Mouse (Mus musculus): ENCODE measurements around the gene Vmn1r211.
"Not testable (repeated sequence)": the region's sequence is repeated elsewhere in the genome, so short reads cannot be mapped to it uniquely, and the experiment has no call there.

- not testable (repeated sequence) for TF ChIP-seq CTCF (IDR thresholded peaks at IDR 0.05; ENCODE audit: insufficient read depth, low read length); POLR2A (IDR thresholded peaks at IDR 0.05; ENCODE audit: borderline replicate concordance, extremely low read depth, low read depth, low read length)
Observed at GRCm38 (mm10) chr13:22829395-22829794, 28.0 kb downstream of the Vmn1r211 start.

Measured in lung, adult 2 months (tissue).